Mouse (Mus musculus) heart, embryonic 16.5 days (tissue): ENCODE data around the gene Galnt10. TPM values are rescaled to one million over a fixed set of nuclear protein-coding genes. Genes with fewer than 3 reads are reported as not detected.

Experiments
- ATAC-seq: fragments of 200-750 bp; cut with Nextera tagmentation; replicated peaks from 2 replicates; pipeline ENCODE4 v1.8.0; 2017; ENCODE audit warnings: moderate number of reproducible peaks; ENCODE audit not compliant: insufficient read depth, low FRiP score; ENCODE audit errors: extremely low read depth
- H3K27ac ChIP-seq: fragments of 300-500 bp; sonication (generic); 2 replicates; pipeline ENCODE4 v1.5.1; 2014; ENCODE audit warnings: mild to moderate bottlenecking, low read length, control low read depth, moderate library complexity
- H3K27me3 ChIP-seq: fragments of 300-500 bp; sonication (generic); 2 replicates; pipeline ENCODE4 v1.6.1; 2014; ENCODE audit warnings: low read length, mixed read lengths; ENCODE audit not compliant: control insufficient read depth, insufficient read depth
- H3K36me3 ChIP-seq: fragments of 300-500 bp; sonication (generic); 2 replicates; pipeline ENCODE4 v1.6.1; 2014; ENCODE audit not compliant: control insufficient read depth, insufficient read depth
- H3K4me1 ChIP-seq: fragments of 300-500 bp; sonication (generic); 2 replicates; pipeline ENCODE4 v1.6.1; 2014; ENCODE audit warnings: low read length, mixed read lengths; ENCODE audit not compliant: control insufficient read depth, insufficient read depth
- H3K4me2 ChIP-seq: fragments of 300-500 bp; sonication (generic); 2 replicates; pipeline ENCODE4 v1.6.1; 2014; ENCODE audit warnings: low read depth, mild to moderate bottlenecking, control low read depth, low read length
- H3K4me3 ChIP-seq: fragments of 300-500 bp; sonication (generic); 2 replicates; pipeline ENCODE4 v1.5.1; 2014; ENCODE audit warnings: mild to moderate bottlenecking, control low read depth, low read length
- H3K9ac ChIP-seq: fragments of 300-500 bp; sonication (generic); 2 replicates; pipeline ENCODE4 v1.6.1; 2014; ENCODE audit warnings: low read length, control low read depth
- H3K9me3 ChIP-seq: fragments of 300-500 bp; sonication (generic); replicated peaks from 2 replicates; pipeline ENCODE4 v1.6.1; 2016; ENCODE audit warnings: low read length; ENCODE audit not compliant: control insufficient read depth
- WGBS: fragments of 180-500 bp; shearing (Covaris S2); extraction: QIAGEN DNeasy Blood & Tissue Kit; methylation state at CpG from one replicate; pipeline ENCODE4 v1.1.7; 2014; 5-methylcytosine and 5-hydroxymethylcytosine counted together
- polyA plus RNA-seq: library from polyadenylated mRNA; unstranded; fragments of >200 nt; fragmentation: Nextera tagmentation; extraction: Ambion mirVana; gene quantifications from 2 replicates; pipeline ENCODE4 v1.2.1, GENCODE M21; 2015

Galnt10 gene
- polyA plus RNA-seq, 1 experiment from 2014 or later: 9.3 TPM

DNA sequence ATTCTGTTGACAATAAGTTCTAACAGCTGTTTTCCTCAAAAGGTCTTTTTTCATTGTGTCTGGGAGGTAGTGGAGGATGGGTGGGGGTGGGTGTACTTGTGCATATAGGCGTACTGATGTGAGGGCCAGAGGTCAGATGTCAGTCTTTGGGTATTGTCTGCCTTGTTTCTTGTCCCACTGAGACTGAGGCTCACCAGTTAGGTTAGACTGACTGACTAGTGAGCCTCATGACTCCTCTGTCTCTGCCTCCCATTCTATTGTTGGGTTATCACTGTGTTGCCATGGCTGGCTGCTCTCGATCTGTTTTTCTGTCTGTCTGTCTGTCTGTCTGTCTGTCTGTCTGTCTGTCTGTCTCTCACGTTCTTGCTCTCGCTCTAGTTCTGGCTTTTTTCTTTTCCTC, 9.1 kb downstream of the Galnt10 start:
- H3K9ac ChIP-seq: no peak overlapping the region
- no peaks in the 10 kb centered on the region for H3K27me3 ChIP-seq
- no peak overlapping the region for H3K4me3 ChIP-seq
- WGBS: 47% methylated on average over 4 of the region's 4 CpGs
- no peak overlapping the region for H3K27ac ChIP-seq
- H3K4me2 ChIP-seq: no peak overlapping the region
- no peaks in the 10 kb centered on the region for H3K9me3 ChIP-seq
- ATAC-seq: no peak
- H3K4me1 ChIP-seq: peaks cover 13% of the 10 kb centered on the region
- no peaks in the 10 kb centered on the region for H3K36me3 ChIP-seq

DNA sequence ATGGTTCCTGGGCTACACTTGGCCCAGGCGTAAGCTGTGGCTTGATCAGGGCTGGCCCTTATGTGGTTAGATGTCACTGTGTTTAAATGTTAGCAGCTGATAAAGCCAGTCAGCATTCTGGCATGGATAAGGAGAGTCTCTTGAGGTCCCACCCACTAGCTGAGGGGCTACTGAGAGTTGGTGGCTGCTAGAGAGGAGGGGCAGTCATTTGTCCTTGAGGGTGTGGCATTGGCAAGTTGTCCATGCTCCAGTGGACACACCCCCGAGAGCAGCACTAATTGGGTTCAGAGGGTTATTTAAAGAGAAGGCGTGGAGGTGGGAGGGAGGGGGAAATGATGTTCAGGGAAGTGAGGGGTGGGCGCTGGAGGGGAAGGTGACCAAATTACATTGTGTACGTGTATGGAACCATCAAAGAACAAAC, 9.7 kb downstream of the Galnt10 start:
- Histone ChIP-seq H3K27ac (no peak overlapping the region), H3K4me2 (no peak overlapping the region), H3K4me3 (no peak overlapping the region), H3K9me3 (no peaks in the 10 kb centered on the region), H3K4me1 (peaks cover 13% of the 10 kb centered on the region), H3K36me3 (no peaks in the 10 kb centered on the region), H3K9ac (no peak overlapping the region), H3K27me3 (no peaks in the 10 kb centered on the region)
- no peak for ATAC-seq
- 41% methylated on average over 5 of the region's 5 CpGs for WGBS

DNA sequence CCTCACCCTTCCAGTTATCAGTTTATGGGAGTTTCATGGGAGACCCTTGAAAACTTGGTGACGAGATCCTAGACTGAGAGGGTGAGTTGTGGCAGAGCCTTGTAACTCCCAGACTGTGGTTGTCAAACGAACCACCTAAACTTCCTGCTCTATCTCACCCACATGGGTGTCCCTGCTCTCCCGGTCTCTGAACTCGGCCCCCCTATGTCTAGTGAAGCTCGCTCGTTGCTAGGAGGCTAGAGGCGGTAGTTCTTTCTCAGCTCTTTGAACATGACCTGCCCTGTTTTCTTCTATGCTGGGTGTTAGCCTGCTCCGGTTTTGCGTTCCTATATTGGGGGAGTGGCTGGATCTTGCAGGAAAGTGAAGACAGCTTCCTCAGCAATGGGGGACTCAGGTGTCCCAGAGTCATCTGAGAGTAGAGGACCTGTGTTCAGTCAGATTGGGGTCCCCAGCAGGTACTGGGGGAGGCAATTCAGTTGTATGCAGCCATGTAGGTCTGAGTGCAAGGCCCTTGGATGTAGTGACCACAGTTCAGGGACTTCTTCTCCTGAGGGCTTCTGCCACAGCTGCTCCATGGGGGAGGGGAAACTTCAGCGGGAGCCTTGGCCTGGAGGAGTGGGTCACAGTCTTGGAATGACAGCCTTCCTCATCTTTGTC, 10.6 kb downstream of the Galnt10 start:
- WGBS: 50% methylated on average over 10 of the region's 10 CpGs
- ATAC-seq: no peak
- H3K4me3 ChIP-seq: no peak overlapping the region
- no peaks in the 10 kb centered on the region for H3K36me3 ChIP-seq
- no peaks in the 10 kb centered on the region for H3K9me3 ChIP-seq
- H3K27me3 ChIP-seq: no peaks in the 10 kb centered on the region
- no peak overlapping the region for H3K9ac ChIP-seq
- H3K27ac ChIP-seq: no peak overlapping the region
- H3K4me2 ChIP-seq: no peak overlapping the region
- H3K4me1 ChIP-seq: peaks cover 18% of the 10 kb centered on the region

DNA sequence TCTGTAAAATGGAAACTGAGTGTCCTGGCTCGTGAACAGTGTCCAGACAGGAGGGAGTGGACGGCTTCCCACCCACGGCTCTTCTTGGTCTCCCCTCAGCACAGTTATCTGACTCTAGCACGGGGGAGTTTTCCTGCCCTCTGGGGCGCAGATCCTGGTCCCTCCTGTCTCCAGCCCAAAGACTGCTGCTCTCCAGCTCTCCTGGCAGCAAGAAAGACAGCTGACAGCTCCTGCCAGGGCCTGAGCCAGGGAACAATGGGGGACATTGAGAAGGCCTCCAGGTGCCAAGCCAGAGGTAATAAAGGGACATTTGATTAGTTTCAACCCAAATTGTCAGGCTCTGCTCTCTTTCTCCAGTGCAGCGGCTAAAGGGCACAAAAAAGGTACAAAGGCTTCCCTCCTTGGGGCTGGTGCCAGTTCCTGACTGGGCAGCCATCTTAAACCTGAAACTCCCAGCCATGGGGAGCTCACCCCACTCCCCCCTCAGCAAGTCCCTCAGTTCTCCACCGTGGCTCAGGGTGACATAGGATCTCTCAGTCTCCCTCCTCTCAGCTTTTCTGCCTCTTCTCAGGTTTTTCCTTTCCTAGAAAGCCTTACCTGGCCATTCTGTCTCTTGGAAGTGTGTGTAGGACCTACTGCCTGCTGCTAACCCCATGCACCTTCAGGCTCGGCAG, 11.5 kb downstream of the Galnt10 start:
- Histone ChIP-seq H3K4me3 (no peak overlapping the region), H3K27ac (no peak overlapping the region), H3K36me3 (no peaks in the 10 kb centered on the region), H3K9ac (no peak overlapping the region), H3K27me3 (no peaks in the 10 kb centered on the region), H3K4me2 (no peak overlapping the region), H3K4me1 (peaks cover 17% of the 10 kb centered on the region), H3K9me3 (no peaks in the 10 kb centered on the region)
- 58% methylated on average over 8 of the region's 8 CpGs for WGBS
- no peak for ATAC-seq

DNA sequence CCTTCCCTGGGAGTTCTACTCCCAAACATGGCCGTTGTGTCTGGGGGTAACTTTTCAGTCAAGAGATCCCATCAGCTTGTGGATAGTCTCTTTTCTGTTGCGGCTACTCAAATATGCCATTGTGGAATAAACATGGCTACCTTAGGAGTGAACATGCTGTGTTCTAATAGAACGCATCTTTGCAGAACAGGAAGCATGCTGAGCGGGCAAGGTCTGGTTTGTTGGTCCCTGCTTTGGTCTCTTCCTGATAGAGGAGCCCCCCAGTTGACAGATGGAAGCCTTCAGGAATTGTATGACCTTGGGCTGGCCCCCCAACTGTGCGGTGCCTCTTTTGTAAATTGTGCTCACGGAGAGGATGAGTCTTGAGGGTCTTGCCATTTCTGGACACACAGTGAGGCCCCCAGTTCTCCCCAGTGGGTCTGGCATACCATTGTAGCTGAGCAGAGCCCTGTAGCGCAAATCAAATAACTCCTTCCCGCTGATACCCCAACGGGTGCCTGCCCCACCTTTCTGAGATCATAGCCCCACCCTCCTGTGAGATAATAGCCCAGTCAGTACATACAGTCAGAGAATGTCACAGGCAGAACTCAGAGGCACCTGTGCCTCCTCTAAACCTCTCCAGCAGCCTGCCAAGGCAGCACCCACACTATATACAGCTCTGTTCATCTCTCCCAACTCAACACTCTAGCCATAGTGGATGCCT, 12.3 kb downstream of the Galnt10 start:
- 78% methylated on average over 9 of the region's 9 CpGs for WGBS
- Histone ChIP-seq H3K9me3 (no peaks in the 10 kb centered on the region), H3K9ac (no peak overlapping the region), H3K4me2 (no peak overlapping the region), H3K4me3 (no peak overlapping the region), H3K27me3 (no peaks in the 10 kb centered on the region), H3K27ac (no peak overlapping the region), H3K4me1 (peaks cover 15% of the 10 kb centered on the region), H3K36me3 (no peaks in the 10 kb centered on the region)
- no peak for ATAC-seq

DNA sequence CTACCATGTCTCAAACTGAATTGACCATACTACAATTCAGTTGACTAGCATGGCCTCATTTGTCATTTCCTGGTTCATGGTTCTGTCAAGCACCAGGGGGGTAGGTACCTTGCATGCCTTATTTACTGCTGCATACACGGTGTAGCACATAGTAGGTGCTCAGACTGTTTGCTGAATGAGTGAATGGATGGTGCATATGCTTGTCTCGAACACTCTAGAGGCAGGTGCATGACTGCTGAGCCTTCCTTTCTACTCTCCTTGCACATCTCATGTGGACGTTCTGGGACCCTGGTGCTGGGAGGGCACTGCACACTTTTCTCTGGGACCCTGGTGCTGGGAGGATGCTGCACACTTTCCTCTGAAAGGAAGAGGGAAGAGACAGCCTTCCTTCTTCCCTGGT, 13.0 kb downstream of the Galnt10 start:
- no peaks in the 10 kb centered on the region for H3K9me3 ChIP-seq
- 85% methylated on average over 3 of the region's 3 CpGs for WGBS
- H3K27ac ChIP-seq: no peak overlapping the region
- H3K27me3 ChIP-seq: no peaks in the 10 kb centered on the region
- no peak overlapping the region for H3K4me2 ChIP-seq
- H3K36me3 ChIP-seq: no peaks in the 10 kb centered on the region
- peaks cover 15% of the 10 kb centered on the region for H3K4me1 ChIP-seq
- no peak overlapping the region for H3K9ac ChIP-seq
- no peak for ATAC-seq
- no peak overlapping the region for H3K4me3 ChIP-seq

DNA sequence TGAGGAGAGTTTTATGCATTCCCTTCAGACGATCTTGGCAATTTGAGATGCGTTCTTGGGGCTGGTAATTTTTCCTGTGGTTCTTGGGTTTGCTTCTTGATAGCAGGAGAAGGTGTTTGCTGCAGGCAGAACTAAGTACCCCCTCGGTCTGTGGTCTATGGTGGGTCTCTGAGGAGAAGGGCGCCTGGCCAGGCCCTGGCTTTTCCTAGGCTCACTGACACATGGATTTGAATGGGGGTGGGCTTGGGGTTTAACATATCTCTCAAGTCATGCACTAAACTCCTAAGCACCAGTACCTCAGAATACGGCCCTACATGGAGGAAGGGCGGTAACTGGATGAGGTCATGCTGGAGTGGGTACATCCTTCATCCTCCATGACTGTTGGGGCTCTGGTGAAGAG, 13.5 kb downstream of the Galnt10 start:
- Histone ChIP-seq H3K9me3 (no peaks in the 10 kb centered on the region), H3K4me2 (no peak overlapping the region), H3K27me3 (no peaks in the 10 kb centered on the region), H3K9ac (no peak overlapping the region), H3K4me1 (peaks cover 18% of the 10 kb centered on the region), H3K27ac (no peak overlapping the region), H3K4me3 (no peak overlapping the region), H3K36me3 (no peaks in the 10 kb centered on the region)
- no peak for ATAC-seq
- 85% methylated on average over 6 of the region's 6 CpGs for WGBS

DNA sequence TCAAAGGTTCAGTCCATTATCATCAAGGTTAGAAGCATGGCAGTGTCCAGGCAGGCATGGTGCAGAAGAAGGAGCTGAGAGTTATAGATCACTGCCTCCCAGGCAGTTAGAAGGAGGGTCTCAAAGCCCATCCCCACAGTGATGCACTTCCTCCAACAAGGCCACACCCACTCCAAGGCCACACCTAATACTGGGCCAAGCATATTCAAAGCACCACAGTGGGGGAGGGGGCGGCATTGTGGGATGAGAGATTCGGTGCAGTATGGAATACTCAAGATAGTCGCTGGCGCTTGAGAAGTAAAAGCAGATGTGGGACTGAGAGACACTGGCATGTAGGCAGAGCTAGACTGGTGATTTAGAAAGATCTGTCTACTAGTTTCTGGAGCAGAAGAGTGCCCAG, 14.9 kb downstream of the Galnt10 start:
- Histone ChIP-seq H3K9me3 (no peaks in the 10 kb centered on the region), H3K27me3 (no peaks in the 10 kb centered on the region), H3K4me1 (peaks cover 13% of the 10 kb centered on the region), H3K27ac (no peak overlapping the region), H3K36me3 (no peaks in the 10 kb centered on the region), H3K4me3 (no peak overlapping the region), H3K9ac (no peak overlapping the region), H3K4me2 (no peak overlapping the region)
- ATAC-seq: no peak
- 89% methylated on average over 4 of the region's 4 CpGs for WGBS

DNA sequence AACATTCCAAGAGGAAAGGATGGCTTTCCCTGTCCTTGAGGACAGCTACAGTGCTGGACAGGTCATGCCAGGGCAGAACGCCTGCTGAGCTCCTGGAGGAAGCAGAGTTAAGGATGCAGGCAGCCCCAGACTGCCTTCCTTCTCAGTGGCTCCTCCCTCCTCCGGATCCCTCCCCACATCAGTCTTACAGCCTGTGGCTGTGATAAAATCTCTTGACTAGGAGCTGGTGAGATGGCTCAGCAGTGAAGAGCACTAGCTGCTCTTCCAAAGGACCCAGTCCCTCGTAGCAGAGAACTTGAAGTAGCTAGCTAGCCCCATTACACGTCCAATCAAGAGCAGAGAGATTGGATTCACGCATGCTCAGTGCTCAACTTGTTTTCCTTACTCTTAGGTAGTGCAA, 15.6 kb downstream of the Galnt10 start:
- Histone ChIP-seq H3K9me3 (no peaks in the 10 kb centered on the region), H3K9ac (no peak overlapping the region), H3K4me3 (no peak overlapping the region), H3K4me2 (no peak overlapping the region), H3K27ac (no peak overlapping the region), H3K27me3 (no peaks in the 10 kb centered on the region), H3K36me3 (no peaks in the 10 kb centered on the region), H3K4me1 (peaks cover 11% of the 10 kb centered on the region)
- 32% methylated on average over 5 of the region's 5 CpGs for WGBS
- no peak for ATAC-seq
